Mouse (Mus musculus): ENCODE measurements around the gene Olfr1208. TPM values are rescaled to one million over a fixed set of nuclear protein-coding genes. Genes with fewer than 3 reads are reported as not detected.

Olfr1208 gene
- not detected in 2 replicates for polyA plus RNA-seq (2012; rRNA removed)

GRCm38 (mm10) chr2:88902211-88902610, at the start of gene Olfr1208:
TSS of gene Olfr1208 (minus strand) at chr2:88902311.
- DNase-seq, result no peak
- Histone ChIP-seq H3K27me3 (ENCODE audit: control insufficient read depth, insufficient read depth, low read length) (no peaks in the 10 kb centered on the region), H3K4me3 (replicated peaks; ENCODE audit: insufficient read depth, low read depth, low read length) (no peak within 1 kb of the TSS), H3K4me1 (ENCODE audit: control insufficient read depth, insufficient read depth, low read length) (no peaks in the 10 kb centered on the region), H3K27ac (ENCODE audit: insufficient read depth, low read length) (no peak within 1 kb of the TSS)
- TF ChIP-seq CTCF (IDR thresholded peaks at IDR 0.05; ENCODE audit: borderline replicate concordance, insufficient read depth, low read depth, low read length) (no peak), POLR2A (IDR thresholded peaks at IDR 0.05; ENCODE audit: borderline replicate concordance, insufficient read depth, low read length) (no peak)

DNA sequence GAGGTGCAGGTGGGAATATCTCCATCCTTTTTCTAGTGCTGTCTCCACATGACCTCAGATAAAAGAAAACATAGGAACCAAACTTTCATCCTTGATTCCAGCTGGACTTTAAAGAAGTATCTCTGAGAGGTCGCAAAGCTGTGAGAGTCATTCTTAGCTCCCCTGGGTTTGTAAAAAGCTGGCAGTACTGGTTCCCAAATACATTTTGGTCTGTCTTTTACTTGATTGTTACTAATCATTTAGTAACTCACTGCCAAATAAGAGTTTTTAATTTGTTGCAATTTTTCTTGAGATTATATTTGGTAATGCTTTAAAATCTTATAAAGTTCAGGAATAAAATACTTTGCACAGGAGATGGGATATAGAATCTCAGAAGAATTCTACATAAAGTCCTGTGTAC, 35.9 kb upstream of the Olfr1208 start, which contains the start of gene Olfr1211:
Gene Olfr1211, minus strand, starts transcription at position 101 of the 400 bp plus-strand sequence.
- H3K4me1 ChIP-seq (ENCODE audit: control insufficient read depth, insufficient read depth, low read length), result no peaks in the 10 kb centered on the region
- no peak for DNase-seq
- no peak within 1 kb of the TSS for H3K4me3 ChIP-seq (replicated peaks; ENCODE audit: insufficient read depth, low read depth, low read length)
- H3K27ac ChIP-seq (ENCODE audit: insufficient read depth, low read length), result no peak within 1 kb of the TSS
- no peak for TF ChIP-seq CTCF (IDR thresholded peaks at IDR 0.05; ENCODE audit: borderline replicate concordance, insufficient read depth, low read depth, low read length)
- no peak for TF ChIP-seq POLR2A (IDR thresholded peaks at IDR 0.05; ENCODE audit: borderline replicate concordance, insufficient read depth, low read length)
- WGBS, result 89% methylated on average over 1 of the region's 1 CpGs
- H3K27me3 ChIP-seq (ENCODE audit: control insufficient read depth, insufficient read depth, low read length), result no peaks in the 10 kb centered on the region

DNA sequence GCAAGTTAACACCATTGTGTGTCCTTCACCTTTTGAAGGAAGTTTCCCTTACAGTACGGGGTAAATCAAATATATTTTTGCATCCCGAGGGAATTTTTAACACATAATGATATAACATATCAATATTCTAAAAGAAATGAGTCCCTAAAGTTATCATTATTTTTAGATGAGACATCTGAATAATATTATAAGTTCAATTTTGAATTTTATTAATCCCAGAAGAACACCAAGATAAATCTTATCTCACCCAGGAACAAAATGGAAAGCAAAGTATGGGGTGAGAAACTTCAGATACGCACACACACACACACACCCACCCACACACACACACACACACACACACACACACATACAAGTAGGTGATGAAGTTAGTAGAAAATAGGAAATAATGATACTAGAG, 12.9 kb upstream of the Olfr1208 start, which contains the start of gene Olfr1209:
Gene Olfr1209, minus strand, starts transcription at position 101 of the 400 bp plus-strand sequence.
- no peak within 1 kb of the TSS for H3K27ac ChIP-seq (ENCODE audit: insufficient read depth, low read length)
- no peaks in the 10 kb centered on the region for H3K4me1 ChIP-seq (ENCODE audit: control insufficient read depth, insufficient read depth, low read length)
- TF ChIP-seq POLR2A (IDR thresholded peaks at IDR 0.05; ENCODE audit: borderline replicate concordance, insufficient read depth, low read length), result no peak
- no peak for TF ChIP-seq CTCF (IDR thresholded peaks at IDR 0.05; ENCODE audit: borderline replicate concordance, insufficient read depth, low read depth, low read length)
- H3K27me3 ChIP-seq (ENCODE audit: control insufficient read depth, insufficient read depth, low read length), result no peaks in the 10 kb centered on the region
- H3K4me3 ChIP-seq (replicated peaks; ENCODE audit: insufficient read depth, low read depth, low read length), result no peak within 1 kb of the TSS
- DNase-seq, result no peak
- WGBS, result 87% methylated on average over 3 of the region's 3 CpGs

DNA sequence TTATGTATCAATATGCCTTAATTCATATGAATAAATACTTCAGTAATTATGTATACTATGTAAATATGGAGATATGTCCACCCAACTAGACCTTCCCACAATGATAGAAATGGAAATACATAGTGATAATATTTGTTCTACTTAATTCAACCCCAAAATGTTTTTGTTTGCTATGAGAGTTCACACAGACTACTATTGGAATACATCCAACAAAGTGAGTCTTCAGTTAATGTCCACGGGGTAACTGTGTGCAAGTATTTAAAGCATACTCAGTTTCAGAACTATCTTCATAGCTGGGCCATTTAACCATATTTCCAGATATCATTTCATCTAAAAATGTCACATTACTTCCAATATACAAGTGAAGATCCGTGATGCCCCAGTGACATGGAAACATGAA, 39.2 kb downstream of the Olfr1208 start, which contains the start of gene Olfr1206:
Gene Olfr1206, plus strand, starts transcription at position 301 of the 400 bp plus-strand sequence.
- WGBS, result 67% methylated on average over 2 of the region's 2 CpGs

GRCm38 (mm10) chr2:88848992-88849391, 53.1 kb downstream of the Olfr1208 start, which contains the start of gene Olfr1204:
TSS of gene Olfr1204 (plus strand) at chr2:88849292.
- no peak within 1 kb of the TSS for H3K4me3 ChIP-seq (replicated peaks; ENCODE audit: insufficient read depth, low read depth, low read length)
- WGBS, result 90% methylated on average over 1 of the region's 1 CpGs
- no peak for DNase-seq
- no peaks in the 10 kb centered on the region for H3K27me3 ChIP-seq (ENCODE audit: control insufficient read depth, insufficient read depth, low read length)
- H3K4me1 ChIP-seq (ENCODE audit: control insufficient read depth, insufficient read depth, low read length), result no peaks in the 10 kb centered on the region
- no peak within 1 kb of the TSS for H3K27ac ChIP-seq (ENCODE audit: insufficient read depth, low read length)
- TF ChIP-seq POLR2A (IDR thresholded peaks at IDR 0.05; ENCODE audit: borderline replicate concordance, insufficient read depth, low read length), result no peak
- no peak for TF ChIP-seq CTCF (IDR thresholded peaks at IDR 0.05; ENCODE audit: borderline replicate concordance, insufficient read depth, low read depth, low read length)

More for the DNA sequence above, 39.2 kb downstream of the Olfr1208 start, which contains the start of gene Olfr1206:
- DNase-seq, result no peak
- H3K27ac ChIP-seq (ENCODE audit: insufficient read depth, low read length), result no peak within 1 kb of the TSS
- no peak within 1 kb of the TSS for H3K4me3 ChIP-seq (replicated peaks; ENCODE audit: insufficient read depth, low read depth, low read length)
- no peaks in the 10 kb centered on the region for H3K27me3 ChIP-seq (ENCODE audit: control insufficient read depth, insufficient read depth, low read length)
- TF ChIP-seq CTCF (IDR thresholded peaks at IDR 0.05; ENCODE audit: borderline replicate concordance, insufficient read depth, low read depth, low read length) (no peak), POLR2A (IDR thresholded peaks at IDR 0.05; ENCODE audit: borderline replicate concordance, insufficient read depth, low read length) (no peak)
- no peaks in the 10 kb centered on the region for H3K4me1 ChIP-seq (ENCODE audit: control insufficient read depth, insufficient read depth, low read length)

Other genes with a start within 250 kb of the Olfr1208 start
- not detected in 2 replicates for gene Olfr1193, start 226.7 kb downstream of the Olfr1208 start, polyA plus RNA-seq (2012; rRNA removed)
- not detected in 2 replicates for gene Olfr1195, start 213.1 kb downstream of the Olfr1208 start, polyA plus RNA-seq (2012; rRNA removed)
- gene Olfr1196, start 197.7 kb downstream of the Olfr1208 start, polyA plus RNA-seq (2012; rRNA removed), result not detected in 2 replicates
- not detected in 2 replicates for gene Olfr1197, start 169.9 kb downstream of the Olfr1208 start, polyA plus RNA-seq (2012; rRNA removed)
- gene Olfr1198, start 150.9 kb downstream of the Olfr1208 start, polyA plus RNA-seq (2012; rRNA removed), result not detected in 2 replicates
- not detected in 2 replicates for gene Olfr1199, start 141.8 kb downstream of the Olfr1208 start, polyA plus RNA-seq (2012; rRNA removed)
- not detected in 2 replicates for gene Olfr1200, start 131.8 kb downstream of the Olfr1208 start, polyA plus RNA-seq (2012; rRNA removed)
- gene Olfr1201, start 109.3 kb downstream of the Olfr1208 start, polyA plus RNA-seq (2012; rRNA removed), result not detected in 2 replicates
- gene Olfr1202, start 87.8 kb downstream of the Olfr1208 start, polyA plus RNA-seq (2012; rRNA removed), result not detected in 2 replicates
- gene Olfr1205, start 72.6 kb downstream of the Olfr1208 start, polyA plus RNA-seq (2012; rRNA removed), result not detected in 2 replicates
- gene Olfr1204, start 53.0 kb downstream of the Olfr1208 start, polyA plus RNA-seq (2012; rRNA removed), result not detected in 2 replicates
- gene Olfr1206, start 39.1 kb downstream of the Olfr1208 start, polyA plus RNA-seq (2012; rRNA removed), result not detected in 2 replicates
- gene Olfr1209, start 12.8 kb upstream of the Olfr1208 start, polyA plus RNA-seq (2012; rRNA removed), result not detected in 2 replicates
- not detected in 2 replicates for gene Olfr1211, start 35.8 kb upstream of the Olfr1208 start, polyA plus RNA-seq (2012; rRNA removed)
- not detected in 2 replicates for gene Olfr1212, start 51.7 kb upstream of the Olfr1208 start, polyA plus RNA-seq (2012; rRNA removed)
- gene Gm13762, start 78.0 kb upstream of the Olfr1208 start, polyA plus RNA-seq (2012; rRNA removed), result not detected in 2 replicates
- gene Olfr1214, start 90.3 kb upstream of the Olfr1208 start, polyA plus RNA-seq (2012; rRNA removed), result not detected in 2 replicates
- gene Olfr1215, start 104.7 kb upstream of the Olfr1208 start, polyA plus RNA-seq (2012; rRNA removed), result not detected in 2 replicates
- gene Olfr1216, start 116.0 kb upstream of the Olfr1208 start, polyA plus RNA-seq (2012; rRNA removed), result not detected in 2 replicates
- gene Olfr1217, start 129.8 kb upstream of the Olfr1208 start, polyA plus RNA-seq (2012; rRNA removed), result not detected in 2 replicates
- not detected in 2 replicates for gene Olfr1218, start 158.9 kb upstream of the Olfr1208 start, polyA plus RNA-seq (2012; rRNA removed)
- gene Olfr1219, start 181.2 kb upstream of the Olfr1208 start, polyA plus RNA-seq (2012; rRNA removed), result not detected in 2 replicates
- gene Olfr1220, start 204.5 kb upstream of the Olfr1208 start, polyA plus RNA-seq (2012; rRNA removed), result not detected in 2 replicates
- gene Olfr1221, start 215.0 kb upstream of the Olfr1208 start, polyA plus RNA-seq (2012; rRNA removed), result not detected in 2 replicates
- not detected in 2 replicates for gene Olfr1222, start 230.7 kb upstream of the Olfr1208 start, polyA plus RNA-seq (2012; rRNA removed)
- not detected in 2 replicates for gene Olfr1223, start 249.2 kb upstream of the Olfr1208 start, polyA plus RNA-seq (2012; rRNA removed)

Measured in cerebellum, adult 2 months (tissue).